Mouse (Mus musculus): ENCODE measurements around the gene V1ra8. TPM values are rescaled to one million over a fixed set of nuclear protein-coding genes. Genes with fewer than 3 reads are reported as not detected.
"Not testable (repeated sequence)": the region's sequence is repeated elsewhere in the genome, so short reads cannot be mapped to it uniquely, and the experiment has no call there.

V1ra8 gene
- polyA plus RNA-seq (2015; fragmentation: Nextera tagmentation; extraction: Ambion mirVana), result not detected in 2 replicates

DNA sequence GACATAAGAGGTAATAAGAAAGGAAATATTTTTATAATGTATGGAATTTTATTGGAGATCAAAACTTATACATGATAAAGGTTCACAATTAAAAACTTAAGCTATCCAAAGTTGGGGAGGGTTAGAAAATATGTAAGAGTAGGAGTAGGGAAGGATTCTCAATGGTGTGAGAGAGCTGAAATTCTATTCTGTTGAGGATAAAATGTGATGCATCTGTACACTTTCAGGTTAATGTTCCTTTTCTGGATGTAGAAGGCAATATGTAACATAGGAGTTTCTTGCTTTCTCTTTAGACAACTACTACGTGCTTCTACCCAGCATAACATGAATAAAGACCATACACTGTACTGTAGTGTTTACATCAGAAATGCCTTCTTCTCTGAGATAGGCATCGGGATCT, at the start of gene V1ra8:
Gene V1ra8, plus strand, starts transcription at position 301 of the 400 bp plus-strand sequence.
- not testable (repeated sequence) for H3K4me2 ChIP-seq; ATAC-seq; H3K36me3 ChIP-seq (ENCODE audit: poor library complexity, severe bottlenecking); H3K27me3 ChIP-seq; H3K4me3 ChIP-seq; H3K27ac ChIP-seq; H3K9ac ChIP-seq; H3K4me1 ChIP-seq; H3K9me3 ChIP-seq (replicated peaks)
- WGBS, result 77% methylated on average over 2 of the region's 2 CpGs

DNA sequence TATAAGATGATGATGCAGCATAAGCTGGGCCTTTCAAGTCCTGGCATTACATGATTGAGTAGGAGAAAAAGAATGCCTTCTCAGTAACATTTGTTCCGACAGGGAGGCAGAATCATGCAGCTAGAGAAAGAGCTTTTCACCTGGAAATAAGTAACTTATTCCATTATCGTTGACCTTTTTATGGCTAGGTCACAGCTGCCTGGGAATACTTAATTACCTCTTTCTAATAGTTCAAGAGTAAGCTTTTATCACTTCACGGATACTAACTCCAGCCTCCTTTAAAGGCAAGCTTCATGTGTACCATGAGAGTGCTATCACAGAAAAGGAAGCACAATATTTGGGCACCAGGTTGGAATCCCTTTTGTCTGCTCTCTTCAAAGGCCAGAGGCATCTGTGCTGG, 42.5 kb upstream of the V1ra8 start:
- no peaks in the 10 kb centered on the region for H3K36me3 ChIP-seq (ENCODE audit: poor library complexity, severe bottlenecking)
- H3K4me3 ChIP-seq, result no peak overlapping the region
- H3K27ac ChIP-seq, result no peak overlapping the region
- no peak for ATAC-seq
- H3K9me3 ChIP-seq (replicated peaks), result peaks cover 15% of the 10 kb centered on the region; the same call in 1 of the 2 replicates
- H3K4me1 ChIP-seq, result no peaks in the 10 kb centered on the region
- WGBS, result 85% methylated on average over 3 of the region's 3 CpGs
- H3K27me3 ChIP-seq, result no peaks in the 10 kb centered on the region
- H3K4me2 ChIP-seq, result no peak overlapping the region
- no peak overlapping the region for H3K9ac ChIP-seq

- no peak for ATAC-seq
- Histone ChIP-seq H3K4me3 (no peak within 1 kb of the TSS), H3K27ac (no peak within 1 kb of the TSS), H3K9ac (no peak within 1 kb of the TSS), H3K4me2 (no peak within 1 kb of the TSS), H3K27me3 (no peaks in the 10 kb centered on the region), H3K9me3 (replicated peaks) (peaks cover 8% of the 10 kb centered on the region; the same call in 1 of the 2 replicates), H3K36me3 (ENCODE audit: poor library complexity, severe bottlenecking) (no peaks in the 10 kb centered on the region), H3K4me1 (no peaks in the 10 kb centered on the region)
- 75% methylated on average over 2 of the region's 2 CpGs for WGBS
Observed at GRCm38 (mm10) chr6:90174508-90174907, 28.1 kb upstream of the V1ra8 start, which contains the start of gene Vmn1r52. Gene Vmn1r52, plus strand, starts transcription at chr6:90174808.

DNA sequence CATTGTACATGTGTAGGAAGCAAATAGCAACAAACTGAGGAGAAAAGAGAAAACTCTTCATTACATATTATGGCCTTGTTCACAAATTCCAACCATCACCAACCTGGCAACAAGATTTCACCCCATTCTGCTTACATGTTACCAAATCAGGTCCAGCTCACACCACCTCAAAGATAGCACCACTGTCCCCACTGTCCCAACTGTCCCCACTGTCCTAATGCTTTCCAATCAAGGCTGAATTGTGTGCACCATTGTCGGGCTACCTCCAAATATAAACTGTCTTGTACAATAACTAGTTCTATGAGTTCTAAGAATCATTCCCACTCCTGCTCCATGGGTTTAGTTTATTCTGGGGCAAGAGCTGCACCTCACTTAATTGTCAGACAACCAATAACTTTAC, 21.7 kb downstream of the V1ra8 start, which contains the start of gene Vmn1r53:
Gene Vmn1r53, minus strand, starts transcription at position 101 of the 400 bp plus-strand sequence.
- H3K4me1 ChIP-seq, result no peaks in the 10 kb centered on the region
- H3K27ac ChIP-seq, result no peak within 1 kb of the TSS
- no peaks in the 10 kb centered on the region for H3K36me3 ChIP-seq (ENCODE audit: poor library complexity, severe bottlenecking)
- WGBS, result 90% methylated on average over 1 of the region's 1 CpGs
- H3K4me3 ChIP-seq, result no peak within 1 kb of the TSS
- H3K9me3 ChIP-seq (replicated peaks), result 0 out of 2 replicates have a peak, but pooled peaks cover 8% of the 10 kb centered on the region
- no peaks in the 10 kb centered on the region for H3K27me3 ChIP-seq
- H3K4me2 ChIP-seq, result no peak within 1 kb of the TSS
- H3K9ac ChIP-seq, result no peak within 1 kb of the TSS
- ATAC-seq, result no peak

DNA sequence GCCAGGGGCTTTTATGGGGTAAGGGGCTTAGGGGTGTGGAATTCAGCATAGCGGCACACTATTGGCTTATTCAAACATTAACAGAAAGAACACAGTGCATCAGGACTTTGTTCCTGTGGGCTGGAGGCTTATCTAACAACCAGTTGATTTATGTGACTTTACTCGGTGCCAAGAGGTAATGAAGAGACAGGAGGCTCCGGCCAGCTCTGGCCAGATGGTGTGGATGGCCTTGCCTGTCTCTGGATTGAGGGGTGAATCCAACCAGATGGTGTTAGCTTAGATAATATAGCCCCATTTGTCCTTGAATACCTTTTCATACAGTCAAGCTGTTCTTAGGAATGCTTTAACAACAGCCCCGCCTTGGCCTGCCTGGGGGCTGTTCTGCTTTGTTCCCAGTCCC, 29.5 kb downstream of the V1ra8 start:
- 91% methylated on average over 4 of the region's 4 CpGs for WGBS
- H3K36me3 ChIP-seq (ENCODE audit: poor library complexity, severe bottlenecking); H3K4me3 ChIP-seq; H3K4me1 ChIP-seq; H3K9ac ChIP-seq; H3K27ac ChIP-seq; ATAC-seq; H3K27me3 ChIP-seq; H3K4me2 ChIP-seq: not testable (repeated sequence)
- H3K9me3 ChIP-seq (replicated peaks), result peaks cover 14% of the 10 kb centered on the region; the same call in 1 of the 2 replicates

DNA sequence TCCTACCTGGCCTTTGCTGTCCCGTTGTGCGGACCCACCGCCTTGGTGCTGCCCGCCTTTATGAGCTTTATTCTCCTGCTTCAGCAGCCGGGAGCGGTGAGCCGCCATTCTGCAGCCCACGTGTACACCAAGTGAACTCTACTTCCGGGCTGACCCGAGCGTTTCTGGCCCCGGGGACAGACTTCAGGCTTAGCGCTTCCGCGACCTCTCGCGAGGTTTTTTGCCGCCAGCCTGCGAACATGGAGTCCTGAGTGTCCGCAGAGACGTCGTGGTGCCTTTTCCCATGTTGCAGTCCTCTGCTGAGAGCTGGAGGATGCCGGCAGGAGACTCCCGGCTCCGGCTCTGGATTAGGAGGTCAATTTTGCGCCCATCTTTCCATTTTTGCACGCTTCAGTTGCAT, 30.1 kb downstream of the V1ra8 start:
- no peaks in the 10 kb centered on the region for H3K27me3 ChIP-seq
- ATAC-seq, result no peak
- no peaks in the 10 kb centered on the region for H3K4me1 ChIP-seq
- no peak overlapping the region for H3K4me3 ChIP-seq
- no peak overlapping the region for H3K4me2 ChIP-seq
- H3K9ac ChIP-seq, result no peak overlapping the region
- no peak overlapping the region for H3K27ac ChIP-seq
- peaks cover 14% of the 10 kb centered on the region; the same call in 1 of the 2 replicates for H3K9me3 ChIP-seq (replicated peaks)
- H3K36me3 ChIP-seq (ENCODE audit: poor library complexity, severe bottlenecking), result no peaks in the 10 kb centered on the region
- 63% methylated on average over 27 of the region's 27 CpGs for WGBS

- WGBS, result 80% methylated on average over 3 of the region's 3 CpGs
- ATAC-seq, result no peak
- H3K36me3 ChIP-seq (ENCODE audit: poor library complexity, severe bottlenecking), result no peaks in the 10 kb centered on the region
Observed at GRCm38 (mm10) chr6:90244019-90244418, 41.4 kb downstream of the V1ra8 start.

DNA sequence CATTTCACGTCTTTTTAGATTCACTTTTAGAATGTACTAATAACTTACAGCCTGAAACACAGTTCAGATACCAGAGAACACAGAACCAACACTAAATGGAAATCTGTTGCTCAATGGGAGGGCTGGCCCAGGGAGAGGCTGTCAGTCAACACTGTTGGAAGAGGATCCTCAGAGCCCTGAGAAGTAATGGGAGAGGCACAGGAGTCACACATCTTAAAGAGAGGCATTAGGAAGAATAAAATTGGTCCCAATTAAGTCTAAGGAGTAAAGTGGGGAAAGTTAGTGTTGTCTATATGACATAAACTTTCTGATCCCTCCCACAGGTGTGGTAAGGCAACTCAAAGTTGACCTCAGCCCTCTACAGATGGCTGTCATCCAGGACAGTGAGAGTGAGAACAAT, 43.4 kb downstream of the V1ra8 start, which contains the start of gene Vmn1r54:
Gene Vmn1r54, plus strand, starts transcription at position 301 of the 400 bp plus-strand sequence.
- Histone ChIP-seq H3K9me3 (replicated peaks) (no peaks in the 10 kb centered on the region), H3K4me1 (no peaks in the 10 kb centered on the region), H3K9ac (no peak within 1 kb of the TSS), H3K27ac (no peak within 1 kb of the TSS), H3K4me2 (no peak within 1 kb of the TSS), H3K4me3 (no peak within 1 kb of the TSS), H3K27me3 (no peaks in the 10 kb centered on the region), H3K36me3 (ENCODE audit: poor library complexity, severe bottlenecking) (no peaks in the 10 kb centered on the region)
- WGBS, result 83% methylated on average over 1 of the region's 1 CpGs
- no peak for ATAC-seq

More at GRCm38 (mm10) chr6:90244019-90244418, 41.4 kb downstream of the V1ra8 start:
- Histone ChIP-seq H3K27ac (no peak overlapping the region), H3K4me1 (no peaks in the 10 kb centered on the region), H3K9ac (no peak overlapping the region), H3K9me3 (replicated peaks) (no peaks in the 10 kb centered on the region), H3K27me3 (no peaks in the 10 kb centered on the region), H3K4me3 (no peak overlapping the region), H3K4me2 (no peak overlapping the region)

Other genes with a start within 250 kb of the V1ra8 start
- gene Vmn1r46, start 233.5 kb upstream of the V1ra8 start, polyA plus RNA-seq (2015; fragmentation: Nextera tagmentation; extraction: Ambion mirVana), result not detected in 2 replicates
- gene Vmn1r47, start 186.6 kb upstream of the V1ra8 start, polyA plus RNA-seq (2015; fragmentation: Nextera tagmentation; extraction: Ambion mirVana), result not detected in 2 replicates
- not detected in 2 replicates for gene Vmn1r48, start 166.0 kb upstream of the V1ra8 start, polyA plus RNA-seq (2015; fragmentation: Nextera tagmentation; extraction: Ambion mirVana)
- not detected in 2 replicates for gene Vmn1r49, start 124.3 kb upstream of the V1ra8 start, polyA plus RNA-seq (2015; fragmentation: Nextera tagmentation; extraction: Ambion mirVana)
- not detected in 2 replicates for gene Vmn1r50, start 101.4 kb upstream of the V1ra8 start, polyA plus RNA-seq (2015; fragmentation: Nextera tagmentation; extraction: Ambion mirVana)
- gene Vmn1r51, start 80.2 kb upstream of the V1ra8 start, polyA plus RNA-seq (2015; fragmentation: Nextera tagmentation; extraction: Ambion mirVana), result not detected in 2 replicates
- gene Vmn1r52, start 28.0 kb upstream of the V1ra8 start, polyA plus RNA-seq (2015; fragmentation: Nextera tagmentation; extraction: Ambion mirVana), result not detected in 2 replicates
- not detected in 2 replicates for gene Vmn1r53, start 21.6 kb downstream of the V1ra8 start, polyA plus RNA-seq (2015; fragmentation: Nextera tagmentation; extraction: Ambion mirVana)
- gene Vmn1r54, start 43.5 kb downstream of the V1ra8 start, polyA plus RNA-seq (2015; fragmentation: Nextera tagmentation; extraction: Ambion mirVana), result not detected in 2 replicates
- gene BC048671, start 98.4 kb downstream of the V1ra8 start, polyA plus RNA-seq (2015; fragmentation: Nextera tagmentation; extraction: Ambion mirVana), result not detected in 2 replicates
- gene Chst13, start 122.4 kb downstream of the V1ra8 start, polyA plus RNA-seq (2015; fragmentation: Nextera tagmentation; extraction: Ambion mirVana), result 0.18 TPM in 1 of 2 replicates, not detected in the other
- not detected in 2 replicates for gene Uroc1, start 130.5 kb downstream of the V1ra8 start, polyA plus RNA-seq (2015; fragmentation: Nextera tagmentation; extraction: Ambion mirVana)
- gene Zxdc, start 166.7 kb downstream of the V1ra8 start, polyA plus RNA-seq (2015; fragmentation: Nextera tagmentation; extraction: Ambion mirVana), result 9.1 and 10.3 TPM in 2 replicates
- 3.1 TPM in 2 replicates for gene Cfap100, start 226.0 kb downstream of the V1ra8 start, polyA plus RNA-seq (2015; fragmentation: Nextera tagmentation; extraction: Ambion mirVana)

Data from forebrain, embryonic 13.5 days (tissue).